Mouse (Mus musculus) hindbrain, embryonic 12.5 days (tissue): ENCODE results near the gene C7. TPM values are rescaled to one million over a fixed set of nuclear protein-coding genes. Genes with fewer than 3 reads are reported as not detected.
A peak's percentile ranks its signal among the peaks of the same experiment; 100 is the strongest.

Experiments used
- ATAC-seq: fragments of 200-750 bp; cut with Nextera tagmentation; 2 replicates; pipeline ENCODE4 v1.8.0; 2017; ENCODE audit warnings: moderate TSS enrichment; ENCODE audit not compliant: low FRiP score
- H3K27ac ChIP-seq: fragments of 300-500 bp; sonication (generic); 2 replicates; pipeline ENCODE4 v1.5.1; 2016; ENCODE audit warnings: mild to moderate bottlenecking
- H3K27me3 ChIP-seq: fragments of 300-500 bp; sonication (generic); 2 replicates; pipeline ENCODE4 v1.6.1; 2016; ENCODE audit warnings: mild to moderate bottlenecking
- H3K36me3 ChIP-seq: fragments of 300-500 bp; sonication (generic); 2 replicates; pipeline ENCODE4 v1.6.1; 2016; ENCODE audit warnings: mild to moderate bottlenecking
- H3K4me1 ChIP-seq: fragments of 300-500 bp; sonication (generic); 2 replicates; pipeline ENCODE4 v1.6.1; 2016
- H3K4me2 ChIP-seq: fragments of 300-500 bp; sonication (generic); replicated peaks from 2 replicates; pipeline ENCODE4 v1.6.1; 2016; ENCODE audit warnings: mild to moderate bottlenecking
- H3K4me3 ChIP-seq: fragments of 300-500 bp; sonication (generic); 2 replicates; pipeline ENCODE4 v1.5.1; 2016; ENCODE audit warnings: mild to moderate bottlenecking
- H3K9ac ChIP-seq: fragments of 300-500 bp; sonication (generic); 2 replicates; pipeline ENCODE4 v1.6.1; 2016; ENCODE audit warnings: mild to moderate bottlenecking, moderate library complexity
- H3K9me3 ChIP-seq: fragments of 300-500 bp; sonication (generic); replicated peaks from 2 replicates; pipeline ENCODE4 v1.6.1; 2016; ENCODE audit warnings: mild to moderate bottlenecking
- WGBS: fragments of 180-500 bp; shearing (Covaris S2); methylation state at CpG from one replicate; pipeline ENCODE4 v1.1.7; 2016; 5-methylcytosine and 5-hydroxymethylcytosine counted together
- polyA plus RNA-seq: library from polyadenylated mRNA; unstranded; fragments of >200 nt; fragmentation: Nextera tagmentation; extraction: Ambion mirVana; gene quantifications from 2 replicates; pipeline ENCODE4 v1.2.1, GENCODE M21; 2016

Gene C7
- not detected in 2 replicates for polyA plus RNA-seq

- H3K4me3 ChIP-seq = no peak within 1 kb of the TSS
- H3K9me3 ChIP-seq = no peaks in the 10 kb centered on the region
- H3K4me2 ChIP-seq = no peak within 1 kb of the TSS
- no peak for ATAC-seq
- no peaks in the 10 kb centered on the region for H3K27me3 ChIP-seq
- H3K27ac ChIP-seq = no peak within 1 kb of the TSS
- no peaks in the 10 kb centered on the region for H3K36me3 ChIP-seq
- H3K4me1 ChIP-seq = no peaks in the 10 kb centered on the region
- H3K9ac ChIP-seq = no peak within 1 kb of the TSS
These were observed at the start of gene C7 for GRCm38 (mm10) chr15:5063635-5064034. Gene C7 (minus strand): TSS chr15:5063740.

DNA sequence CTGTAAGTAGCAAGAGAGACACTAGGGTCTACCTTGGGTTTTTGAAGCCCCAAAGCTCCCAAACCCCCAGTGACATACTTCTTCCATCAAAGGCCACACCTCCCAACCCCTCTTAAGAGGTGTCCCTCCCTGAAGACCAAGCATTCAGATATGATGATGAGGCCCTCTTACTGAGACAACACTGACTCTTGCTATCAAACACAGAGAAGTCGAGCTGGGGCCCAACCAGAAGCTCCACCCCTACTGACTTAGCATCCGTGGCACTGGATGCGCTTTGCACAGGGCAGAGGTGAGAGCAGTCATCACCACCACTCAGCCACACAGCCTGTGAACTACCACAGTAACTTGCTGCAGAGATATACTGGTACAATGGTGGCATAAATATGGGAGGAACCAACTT, 49.1 kb upstream of the C7 start:
- H3K9me3 ChIP-seq = no peaks in the 10 kb centered on the region
- H3K27me3 ChIP-seq = no peaks in the 10 kb centered on the region
- peaks cover 9% of the 10 kb centered on the region for H3K4me1 ChIP-seq
- no peak for ATAC-seq
- WGBS = 81% methylated on average over 3 of the region's 3 CpGs
- H3K9ac ChIP-seq = no peak overlapping the region
- H3K4me2 ChIP-seq = no peak overlapping the region
- H3K36me3 ChIP-seq = no peaks in the 10 kb centered on the region
- H3K4me3 ChIP-seq = no peak overlapping the region
- no peak overlapping the region for H3K27ac ChIP-seq

GRCm38 (mm10) chr15:5108655-5109040, 45.1 kb upstream of the C7 start:
- 80% methylated on average over 3 of the region's 3 CpGs for WGBS

DNA sequence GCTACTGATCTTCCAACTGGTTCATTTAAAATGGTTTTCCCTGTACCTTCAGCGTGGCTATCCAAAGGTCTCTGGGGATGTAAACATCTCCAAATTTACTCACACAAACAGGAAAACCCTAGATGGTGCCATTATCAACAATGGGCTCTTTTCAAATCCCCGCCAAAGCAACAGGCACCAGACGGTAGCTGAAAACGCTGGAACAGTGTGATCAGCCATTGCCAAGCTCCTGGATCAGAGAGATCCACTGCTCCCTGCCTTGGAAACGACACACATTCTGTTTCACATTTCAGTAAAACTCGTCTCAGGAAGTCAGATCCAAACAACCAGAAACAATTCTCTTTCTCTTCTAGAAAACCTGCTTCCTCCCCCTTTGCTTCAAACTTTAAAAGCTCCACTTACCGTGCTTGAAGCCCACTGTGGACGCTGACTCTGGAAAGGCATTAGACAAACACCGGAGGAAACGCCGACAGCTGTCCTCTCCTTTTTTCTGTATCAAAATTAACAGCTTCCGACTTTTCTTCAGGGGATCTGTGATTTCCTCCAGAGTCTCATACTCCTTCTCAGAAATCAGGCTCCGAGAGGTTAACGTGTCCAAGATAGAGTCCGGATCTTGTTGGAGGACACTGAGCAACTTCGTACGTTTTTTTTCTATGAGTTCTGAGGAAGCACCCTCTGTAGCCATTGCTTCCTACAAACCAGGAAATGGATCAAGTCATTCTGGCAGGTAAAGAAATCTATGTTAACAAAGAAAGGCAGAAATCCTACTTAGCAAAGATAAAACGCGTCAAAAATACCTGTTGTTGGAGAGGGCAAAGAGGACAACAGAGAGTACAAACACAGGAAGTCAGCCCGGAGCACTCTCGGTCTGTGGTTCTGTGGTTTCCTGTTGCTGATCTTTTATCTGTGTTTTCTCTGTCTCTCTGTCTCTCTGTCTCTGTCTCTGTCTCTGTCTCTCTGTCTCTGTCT, 44.4 kb upstream of the C7 start, which contains the start of gene Card6:
Card6 (minus strand) TSS at position 854 of the 969 bp plus-strand sequence.
- WGBS = 70% methylated on average over 21 of the region's 21 CpGs
- Histone ChIP-seq H3K36me3 (no peaks in the 10 kb centered on the region), H3K27me3 (no peaks in the 10 kb centered on the region), H3K4me2 (no peak within 1 kb of the TSS), H3K27ac (no peak within 1 kb of the TSS), H3K9ac (no peak within 1 kb of the TSS), H3K9me3 (no peaks in the 10 kb centered on the region), H3K4me1 (no peaks in the 10 kb centered on the region), H3K4me3 (no peak within 1 kb of the TSS)
- ATAC-seq = no peak

More at GRCm38 (mm10) chr15:5108655-5109040, 45.1 kb upstream of the C7 start:
- Histone ChIP-seq H3K27ac (no peak overlapping the region), H3K9ac (no peak overlapping the region), H3K9me3 (no peaks in the 10 kb centered on the region), H3K27me3 (no peaks in the 10 kb centered on the region), H3K36me3 (no peaks in the 10 kb centered on the region), H3K4me1 (no peaks in the 10 kb centered on the region), H3K4me2 (no peak overlapping the region), H3K4me3 (no peak overlapping the region)
- ATAC-seq = no peak

GRCm38 (mm10) chr15:5106293-5106692, 42.8 kb upstream of the C7 start:
- H3K4me1 ChIP-seq = no peaks in the 10 kb centered on the region
- no peaks in the 10 kb centered on the region for H3K36me3 ChIP-seq
- no peak overlapping the region for H3K27ac ChIP-seq
- ATAC-seq = no peak
- WGBS = 54% methylated on average over 2 of the region's 2 CpGs
- H3K4me3 ChIP-seq = no peak overlapping the region
- H3K4me2 ChIP-seq = no peak overlapping the region
- no peaks in the 10 kb centered on the region for H3K27me3 ChIP-seq
- H3K9me3 ChIP-seq = no peaks in the 10 kb centered on the region
- H3K9ac ChIP-seq = no peak overlapping the region

DNA sequence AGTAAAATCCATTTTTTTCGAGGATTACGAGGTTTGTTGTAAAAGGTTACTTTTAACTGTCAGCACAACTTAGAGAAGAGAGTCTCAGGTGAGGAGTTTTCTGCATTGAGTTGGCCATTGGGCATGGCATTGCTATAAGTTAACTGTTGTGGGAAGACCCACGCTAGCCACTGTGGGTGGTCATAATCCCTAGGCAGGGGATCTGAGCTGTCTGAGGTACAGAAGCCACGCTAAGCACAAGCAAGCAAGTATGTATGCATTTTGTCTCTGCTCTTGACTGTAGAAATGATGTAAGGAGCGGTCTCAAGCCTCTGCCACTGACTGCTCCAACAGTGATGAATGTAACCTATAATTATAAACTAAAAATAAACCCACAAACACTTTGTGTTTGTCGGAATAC, 42.4 kb upstream of the C7 start:
- Histone ChIP-seq H3K36me3 (no peaks in the 10 kb centered on the region), H3K4me3 (no peak overlapping the region), H3K4me2 (no peak overlapping the region), H3K27ac (no peak overlapping the region), H3K9me3 (no peaks in the 10 kb centered on the region), H3K27me3 (no peaks in the 10 kb centered on the region), H3K9ac (no peak overlapping the region), H3K4me1 (no peaks in the 10 kb centered on the region)
- 84% methylated on average over 6 of the region's 6 CpGs for WGBS
- ATAC-seq = no peak

DNA sequence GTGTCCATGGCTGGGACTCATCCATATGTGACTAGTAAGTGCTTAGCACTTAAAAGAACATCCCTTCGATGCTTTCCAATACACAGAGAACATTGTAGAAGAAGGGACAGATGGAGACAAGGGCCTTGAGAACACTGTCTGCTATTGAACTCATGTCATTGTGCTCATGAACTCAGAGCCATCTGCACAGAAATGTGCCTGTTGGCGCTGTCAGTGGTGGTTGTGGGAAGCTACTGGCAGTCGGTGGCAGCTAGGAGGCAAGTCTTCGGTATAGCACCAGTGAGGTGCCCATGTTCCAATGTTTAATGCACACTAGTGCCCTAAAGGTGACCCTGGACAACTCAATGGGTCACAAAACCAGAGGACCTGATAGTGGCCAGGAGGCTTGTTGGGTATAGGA, 38.8 kb upstream of the C7 start:
- H3K4me3 ChIP-seq = no peak overlapping the region
- WGBS = 95% methylated on average over 4 of the region's 4 CpGs
- H3K9me3 ChIP-seq = no peaks in the 10 kb centered on the region
- H3K27me3 ChIP-seq = no peaks in the 10 kb centered on the region
- no peak for ATAC-seq
- H3K4me1 ChIP-seq = no peaks in the 10 kb centered on the region
- no peak overlapping the region for H3K27ac ChIP-seq
- H3K4me2 ChIP-seq = no peak overlapping the region
- no peak overlapping the region for H3K9ac ChIP-seq
- no peaks in the 10 kb centered on the region for H3K36me3 ChIP-seq

DNA sequence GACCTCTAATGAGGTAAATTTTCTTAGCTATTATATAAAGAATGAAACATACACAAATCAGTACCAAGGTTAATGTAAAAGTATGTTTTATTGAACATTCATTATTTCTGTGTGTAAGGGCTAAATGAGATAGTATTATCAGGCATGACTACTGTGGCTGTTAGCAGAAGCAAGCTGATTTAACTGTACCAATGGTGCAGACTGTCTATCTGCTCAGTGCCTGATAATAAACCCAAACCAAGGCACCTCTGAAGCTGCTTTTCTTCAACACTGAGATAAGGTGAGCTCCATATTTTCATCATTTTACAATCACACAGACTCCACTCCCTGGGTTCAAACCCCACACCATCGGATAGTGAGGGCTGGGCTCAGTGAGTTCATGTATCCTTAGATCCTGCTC, 33.8 kb upstream of the C7 start:
- ATAC-seq = no peak
- Histone ChIP-seq H3K9me3 (peaks cover 3% of the 10 kb centered on the region; the same call in 1 of the 2 replicates), H3K4me3 (no peak overlapping the region), H3K9ac (no peak overlapping the region), H3K27ac (no peak overlapping the region), H3K27me3 (no peaks in the 10 kb centered on the region), H3K4me2 (no peak overlapping the region), H3K36me3 (no peaks in the 10 kb centered on the region), H3K4me1 (no peaks in the 10 kb centered on the region)
- WGBS = 100% methylated on average over 1 of the region's 1 CpGs

- 91% methylated on average over 11 of the region's 11 CpGs for WGBS
- no peaks in the 10 kb centered on the region for H3K27me3 ChIP-seq
- H3K4me1 ChIP-seq = no peaks in the 10 kb centered on the region
- H3K27ac ChIP-seq = no peak overlapping the region
- H3K9ac ChIP-seq = no peak overlapping the region
- ATAC-seq = no peak
- peaks cover 3% of the 10 kb centered on the region; the same call in 1 of the 2 replicates for H3K9me3 ChIP-seq
- no peak overlapping the region for H3K4me2 ChIP-seq
- H3K36me3 ChIP-seq = no peaks in the 10 kb centered on the region
- H3K4me3 ChIP-seq = no peak overlapping the region
These were observed 32.2 kb upstream of the C7 start for GRCm38 (mm10) chr15:5095534-5096301.

- no peak overlapping the region for H3K27ac ChIP-seq
- no peaks in the 10 kb centered on the region for H3K4me1 ChIP-seq
- H3K4me3 ChIP-seq = no peak overlapping the region
- H3K27me3 ChIP-seq = no peaks in the 10 kb centered on the region
- 92% methylated on average over 10 of the region's 10 CpGs for WGBS
- no peaks in the 10 kb centered on the region for H3K36me3 ChIP-seq
- no peak for ATAC-seq
- H3K4me2 ChIP-seq = no peak overlapping the region
- H3K9me3 ChIP-seq = peaks cover 1% of the 10 kb centered on the region; the same call in 1 of the 2 replicates
- no peak overlapping the region for H3K9ac ChIP-seq
These were observed 26.6 kb upstream of the C7 start for GRCm38 (mm10) chr15:5090131-5090530.

- Histone ChIP-seq H3K9me3 (no peaks in the 10 kb centered on the region), H3K27ac (no peak overlapping the region), H3K4me2 (no peak overlapping the region), H3K27me3 (no peaks in the 10 kb centered on the region), H3K4me3 (no peak overlapping the region), H3K36me3 (no peaks in the 10 kb centered on the region), H3K9ac (no peak overlapping the region), H3K4me1 (no peaks in the 10 kb centered on the region)
- WGBS = 71% methylated on average over 7 of the region's 7 CpGs
- ATAC-seq = peak; percentile 68
These were observed 25.5 kb upstream of the C7 start for GRCm38 (mm10) chr15:5088850-5089608.

DNA sequence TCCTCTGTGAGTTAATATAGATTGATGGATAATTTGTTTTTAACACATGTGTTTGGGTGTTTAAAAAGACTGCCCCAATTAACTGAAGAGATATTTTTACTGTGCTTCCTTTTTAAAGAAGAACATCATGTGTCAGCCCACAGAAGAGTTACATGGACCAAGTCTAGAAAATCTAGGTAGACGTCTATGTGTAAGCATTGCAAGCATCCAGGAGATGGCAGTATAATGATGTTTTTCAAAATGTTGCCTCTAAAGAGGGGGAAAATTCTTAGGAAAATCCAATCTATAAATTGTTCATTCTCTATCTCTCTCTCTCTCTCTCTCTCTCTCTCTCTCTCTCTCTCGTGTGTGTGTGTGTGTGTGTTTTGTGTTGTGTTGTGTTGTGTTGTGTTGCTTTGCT, 22.6 kb upstream of the C7 start:
- no peaks in the 10 kb centered on the region for H3K27me3 ChIP-seq
- H3K9ac ChIP-seq = no peak overlapping the region
- no peaks in the 10 kb centered on the region for H3K9me3 ChIP-seq
- H3K4me2 ChIP-seq = no peak overlapping the region
- H3K4me3 ChIP-seq = no peak overlapping the region
- 17% methylated on average over 2 of the region's 2 CpGs for whole genome bisulfite sequencing
- H3K27ac ChIP-seq = no peak overlapping the region
- H3K36me3 ChIP-seq = no peaks in the 10 kb centered on the region
- H3K4me1 ChIP-seq = no peaks in the 10 kb centered on the region
- no peak for ATAC-seq
